Mouse (Mus musculus) megakaryocyte-erythroid progenitor cell, adult 5-6 weeks (primary cell): ENCODE measurements at regions not wholly inside any gene's neighbourhood (a gene's known extent, or its start where the extent isn't known, plus 50 kb on each side); places are given as distances from the start of the nearest gene placed in this dataset.

Experiments used
- ATAC-seq: replicated peaks from 2 replicates; pipeline ENCODE4 v1.8.0; 2016; ENCODE audit warnings: mild to moderate bottlenecking, inconsistent platforms; ENCODE audit not compliant: severe bottlenecking, poor library complexity, low FRiP score, low TSS enrichment

GRCm38 (mm10) chr14:101269048-101269789, 69.1 kb upstream of the Prr30 start:
- ATAC-seq: no peak

GRCm38 (mm10) chr14:101267536-101267935, 67.4 kb upstream of the Prr30 start:
- no peak for ATAC-seq
